Mouse (Mus musculus) stomach, embryonic 15.5 days (tissue): ENCODE data around the gene Camk1g. TPM values are rescaled to one million over a fixed set of nuclear protein-coding genes. Genes with fewer than 3 reads are reported as not detected.

Experiments used
- ATAC-seq: fragments of 200-750 bp; cut with Nextera tagmentation; 2 replicates; pipeline ENCODE4 v1.8.0; 2017; ENCODE audit warnings: low read depth, moderate number of reproducible peaks, moderate TSS enrichment; ENCODE audit not compliant: insufficient read depth, low FRiP score
- H3K27ac ChIP-seq: fragments of 300-500 bp; sonication (generic); 2 replicates; pipeline ENCODE4 v1.5.1; 2015; ENCODE audit warnings: mild to moderate bottlenecking, inconsistent platforms
- H3K27me3 ChIP-seq: fragments of 300-500 bp; sonication (generic); replicated peaks from 2 replicates; pipeline ENCODE4 v1.6.1; 2015; ENCODE audit warnings: inconsistent platforms
- H3K36me3 ChIP-seq: fragments of 300-500 bp; sonication (generic); 2 replicates; pipeline ENCODE4 v1.6.1; 2015; ENCODE audit warnings: inconsistent platforms
- H3K4me1 ChIP-seq: fragments of 300-500 bp; sonication (generic); 2 replicates; pipeline ENCODE4 v1.6.1; 2015; ENCODE audit warnings: inconsistent platforms
- H3K4me2 ChIP-seq: fragments of 300-500 bp; sonication (generic); 2 replicates; pipeline ENCODE4 v1.6.1; 2015; ENCODE audit warnings: mild to moderate bottlenecking, inconsistent platforms
- H3K4me3 ChIP-seq: fragments of 300-500 bp; sonication (generic); replicated peaks from 2 replicates; pipeline ENCODE4 v1.5.1; 2015; ENCODE audit warnings: inconsistent platforms
- H3K9ac ChIP-seq: fragments of 300-500 bp; sonication (generic); 2 replicates; pipeline ENCODE4 v1.6.1; 2015; ENCODE audit warnings: inconsistent platforms
- H3K9me3 ChIP-seq: fragments of 300-500 bp; sonication (generic); 2 replicates; pipeline ENCODE4 v1.6.1; 2016; ENCODE audit warnings: inconsistent platforms
- WGBS: fragments of 180-500 bp; shearing (Covaris S2); methylation state at CpG from one replicate; pipeline ENCODE4 v1.1.7; 2015; 5-methylcytosine and 5-hydroxymethylcytosine counted together
- polyA plus RNA-seq: library from polyadenylated mRNA; unstranded; fragments of >200 nt; fragmentation: Nextera tagmentation; extraction: Ambion mirVana; gene quantifications from 2 replicates; pipeline ENCODE4 v1.2.1, GENCODE M21; 2015

Camk1g gene
- polyA plus RNA-seq, 1 experiment from 2014 or later, result 6.7 TPM

- 69% methylated on average over 4 of the region's 4 CpGs for WGBS
- Histone ChIP-seq H3K27me3 (no peaks in the 10 kb centered on the region; the same call in 1 of the 2 replicates), H3K4me1 (no peaks in the 10 kb centered on the region), H3K9ac (no peak overlapping the region), H3K4me3 (no peak overlapping the region), H3K9me3 (no peaks in the 10 kb centered on the region), H3K36me3 (no peaks in the 10 kb centered on the region), H3K27ac (no peak overlapping the region), H3K4me2 (no peak overlapping the region)
- no peak for ATAC-seq
Measured at GRCm38 (mm10) chr1:193343853-193344252, 26.2 kb downstream of the Camk1g start.

- WGBS, result 82% methylated on average over 5 of the region's 5 CpGs
- H3K9me3 ChIP-seq, result no peaks in the 10 kb centered on the region
Measured at GRCm38 (mm10) chr1:193342198-193342946, 27.7 kb downstream of the Camk1g start.

GRCm38 (mm10) chr1:193338363-193338995 lies 31.6 kb downstream of the Camk1g start:
- no peak for ATAC-seq
- 84% methylated on average over 9 of the region's 9 CpGs for WGBS
- no peak overlapping the region for H3K9ac ChIP-seq

More at GRCm38 (mm10) chr1:193342198-193342946, 27.7 kb downstream of the Camk1g start:
- Histone ChIP-seq H3K4me2 (no peak overlapping the region), H3K4me3 (no peak overlapping the region), H3K36me3 (no peaks in the 10 kb centered on the region), H3K9ac (no peak overlapping the region), H3K27me3 (no peaks in the 10 kb centered on the region; the same call in 1 of the 2 replicates), H3K4me1 (no peaks in the 10 kb centered on the region), H3K27ac (no peak overlapping the region)
- ATAC-seq, result no peak

GRCm38 (mm10) chr1:193337787-193338310 lies 32.2 kb downstream of the Camk1g start:
- 71% methylated on average over 4 of the region's 4 CpGs for WGBS
- H3K4me2 ChIP-seq, result no peak overlapping the region
- no peaks in the 10 kb centered on the region; the same call in 1 of the 2 replicates for H3K27me3 ChIP-seq
- H3K4me3 ChIP-seq, result no peak overlapping the region
- no peaks in the 10 kb centered on the region for H3K9me3 ChIP-seq
- no peak overlapping the region for H3K9ac ChIP-seq
- H3K27ac ChIP-seq, result no peak overlapping the region
- peaks cover 3% of the 10 kb centered on the region; the same call in 1 of the 2 replicates for H3K4me1 ChIP-seq
- H3K36me3 ChIP-seq, result no peaks in the 10 kb centered on the region
- ATAC-seq, result no peak

More at GRCm38 (mm10) chr1:193338363-193338995, 31.6 kb downstream of the Camk1g start:
- H3K4me2 ChIP-seq, result no peak overlapping the region
- no peak overlapping the region for H3K27ac ChIP-seq
- no peaks in the 10 kb centered on the region for H3K9me3 ChIP-seq
- H3K27me3 ChIP-seq, result no peaks in the 10 kb centered on the region; the same call in 1 of the 2 replicates
- H3K4me3 ChIP-seq, result no peak overlapping the region
- H3K4me1 ChIP-seq, result peaks cover 3% of the 10 kb centered on the region; the same call in 1 of the 2 replicates
- H3K36me3 ChIP-seq, result no peaks in the 10 kb centered on the region

GRCm38 (mm10) chr1:193337018-193337321 lies 33.1 kb downstream of the Camk1g start:
- no peak overlapping the region for H3K27ac ChIP-seq
- H3K9ac ChIP-seq, result no peak overlapping the region
- ATAC-seq, result no peak
- peaks cover 3% of the 10 kb centered on the region; the same call in 1 of the 2 replicates for H3K4me1 ChIP-seq
- no peaks in the 10 kb centered on the region; the same call in 1 of the 2 replicates for H3K27me3 ChIP-seq
- no peak overlapping the region for H3K4me3 ChIP-seq
- no peak overlapping the region for H3K4me2 ChIP-seq
- WGBS, result 78% methylated on average over 9 of the region's 9 CpGs
- no peaks in the 10 kb centered on the region for H3K9me3 ChIP-seq
- H3K36me3 ChIP-seq, result no peaks in the 10 kb centered on the region

GRCm38 (mm10) chr1:193336122-193337017 lies 33.7 kb downstream of the Camk1g start:
- WGBS, result 73% methylated on average over 7 of the region's 7 CpGs

GRCm38 (mm10) chr1:193334546-193334945 lies 35.6 kb downstream of the Camk1g start:
- Histone ChIP-seq H3K4me3 (no peak overlapping the region), H3K27ac (no peak overlapping the region), H3K27me3 (no peaks in the 10 kb centered on the region), H3K4me1 (peaks cover 3% of the 10 kb centered on the region; the same call in 1 of the 2 replicates), H3K9me3 (no peaks in the 10 kb centered on the region), H3K9ac (no peak overlapping the region), H3K4me2 (no peak overlapping the region), H3K36me3 (no peaks in the 10 kb centered on the region)
- WGBS, result 70% methylated on average over 6 of the region's 6 CpGs
- ATAC-seq, result no peak

More at GRCm38 (mm10) chr1:193336122-193337017, 33.7 kb downstream of the Camk1g start:
- no peak overlapping the region for H3K9ac ChIP-seq
- no peaks in the 10 kb centered on the region for H3K36me3 ChIP-seq
- H3K27ac ChIP-seq, result no peak overlapping the region
- H3K9me3 ChIP-seq, result no peaks in the 10 kb centered on the region
- no peak overlapping the region for H3K4me2 ChIP-seq
- H3K4me3 ChIP-seq, result no peak overlapping the region
- peaks cover 3% of the 10 kb centered on the region; the same call in 1 of the 2 replicates for H3K4me1 ChIP-seq
- H3K27me3 ChIP-seq, result no peaks in the 10 kb centered on the region; the same call in 1 of the 2 replicates
- ATAC-seq, result no peak

GRCm38 (mm10) chr1:193333776-193334175 lies 36.3 kb downstream of the Camk1g start:
- 71% methylated on average over 3 of the region's 3 CpGs for WGBS
- peaks cover 3% of the 10 kb centered on the region; the same call in 1 of the 2 replicates for H3K4me1 ChIP-seq
- no peak overlapping the region for H3K4me2 ChIP-seq
- H3K4me3 ChIP-seq, result no peak overlapping the region
- no peak overlapping the region for H3K9ac ChIP-seq
- H3K9me3 ChIP-seq, result no peaks in the 10 kb centered on the region
- H3K27ac ChIP-seq, result no peak overlapping the region
- ATAC-seq, result no peak
- H3K27me3 ChIP-seq, result no peaks in the 10 kb centered on the region
- no peaks in the 10 kb centered on the region for H3K36me3 ChIP-seq

- Histone ChIP-seq H3K9ac (no peak overlapping the region), H3K4me3 (no peak overlapping the region), H3K4me2 (no peak overlapping the region), H3K4me1 (peaks cover 3% of the 10 kb centered on the region; the same call in 1 of the 2 replicates), H3K27me3 (no peaks in the 10 kb centered on the region), H3K9me3 (no peaks in the 10 kb centered on the region), H3K27ac (no peak overlapping the region), H3K36me3 (no peaks in the 10 kb centered on the region)
- ATAC-seq, result no peak
- 68% methylated on average over 1 of the region's 1 CpGs for WGBS
Measured at GRCm38 (mm10) chr1:193332671-193333070, 37.4 kb downstream of the Camk1g start.

- ATAC-seq, result no peak
- peaks cover 3% of the 10 kb centered on the region; the same call in 1 of the 2 replicates for H3K4me1 ChIP-seq
- no peak overlapping the region for H3K4me2 ChIP-seq
- H3K27me3 ChIP-seq, result no peaks in the 10 kb centered on the region
- no peak overlapping the region for H3K9ac ChIP-seq
- no peak overlapping the region for H3K4me3 ChIP-seq
- H3K27ac ChIP-seq, result no peak overlapping the region
- WGBS, result 83% methylated on average over 13 of the region's 13 CpGs
- H3K36me3 ChIP-seq, result no peaks in the 10 kb centered on the region
- no peaks in the 10 kb centered on the region for H3K9me3 ChIP-seq
Measured at GRCm38 (mm10) chr1:193332018-193332417, 38.1 kb downstream of the Camk1g start.

GRCm38 (mm10) chr1:193330626-193331025 lies 39.5 kb downstream of the Camk1g start:
- H3K27me3 ChIP-seq, result no peaks in the 10 kb centered on the region
- WGBS, result 83% methylated on average over 7 of the region's 7 CpGs

More at GRCm38 (mm10) chr1:193330626-193331025, 39.5 kb downstream of the Camk1g start:
- Histone ChIP-seq H3K36me3 (no peaks in the 10 kb centered on the region), H3K9ac (no peak overlapping the region), H3K4me1 (peaks cover 3% of the 10 kb centered on the region; the same call in 1 of the 2 replicates), H3K27ac (no peak overlapping the region), H3K4me3 (no peak overlapping the region), H3K4me2 (no peak overlapping the region), H3K9me3 (no peaks in the 10 kb centered on the region)
- ATAC-seq, result no peak
